Mouse (Mus musculus) T-cell, adult 2 months (primary cell): Measurements from ENCODE around the gene Ints6.

ENCODE experiments used
- DNase-seq: peaks from one replicate; pipeline ENCODE4 v3.0.0; 2022; ENCODE audit warnings: low spot score

Ints6 gene

GRCm38 (mm10) chr14:62761036-62761881 lies at the start of gene Ints6:
Ints6 (minus strand) TSS chr14:62761169.
- peak; percentile 100 for DNase-seq

- DNase-seq, result no peak
Observed at GRCm38 (mm10) chr14:62808661-62809523, 47.9 kb upstream of the Ints6 start.

- no peak for DNase-seq
Observed at GRCm38 (mm10) chr14:62806921-62807320, 46.0 kb upstream of the Ints6 start.

GRCm38 (mm10) chr14:62803204-62803603 lies 42.2 kb upstream of the Ints6 start:
- no peak for DNase-seq

GRCm38 (mm10) chr14:62800791-62801190 lies 39.8 kb upstream of the Ints6 start:
- no peak for DNase-seq

- no peak for DNase-seq
Observed at GRCm38 (mm10) chr14:62798608-62799101, 37.7 kb upstream of the Ints6 start.

GRCm38 (mm10) chr14:62795719-62796118 lies 34.8 kb upstream of the Ints6 start:
- DNase-seq, result no peak

- no peak for DNase-seq
Observed at GRCm38 (mm10) chr14:62789282-62789681, 28.3 kb upstream of the Ints6 start.

GRCm38 (mm10) chr14:62782981-62783380 lies 22.0 kb upstream of the Ints6 start:
- DNase-seq, result no peak

- DNase-seq, result no peak
Observed at GRCm38 (mm10) chr14:62780520-62781316, 19.7 kb upstream of the Ints6 start.

GRCm38 (mm10) chr14:62778095-62778494 lies 17.1 kb upstream of the Ints6 start:
- DNase-seq, result no peak

GRCm38 (mm10) chr14:62775034-62775433 lies 14.1 kb upstream of the Ints6 start:
- DNase-seq, result no peak

- no peak for DNase-seq
Observed at GRCm38 (mm10) chr14:62774246-62774645, 13.3 kb upstream of the Ints6 start.

- no peak for DNase-seq
Observed at GRCm38 (mm10) chr14:62773766-62774165, 12.8 kb upstream of the Ints6 start.

- DNase-seq, result no peak
Observed at GRCm38 (mm10) chr14:62765398-62765797, 4.4 kb upstream of the Ints6 start.

- no peak for DNase-seq
Observed at GRCm38 (mm10) chr14:62764371-62764770, 3.4 kb upstream of the Ints6 start.

GRCm38 (mm10) chr14:62761943-62762342 lies 974 bp upstream of the Ints6 start:
- DNase-seq, result no peak

- peak; percentile 61 for DNase-seq
Observed at GRCm38 (mm10) chr14:62760321-62761035, 491 bp downstream of the Ints6 start.

GRCm38 (mm10) chr14:62759771-62760320 lies 1.1 kb downstream of the Ints6 start:
- DNase-seq, result peak; percentile 70

GRCm38 (mm10) chr14:62758714-62759113 lies 2.3 kb downstream of the Ints6 start:
- no peak for DNase-seq

GRCm38 (mm10) chr14:62755095-62755640 lies 5.8 kb downstream of the Ints6 start:
- no peak for DNase-seq
